Mouse (Mus musculus) layer of hippocampus, adult 9-10 months (tissue): ENCODE results near the gene Kdm1a.

ENCODE experiments used
- DNase-seq: peaks from one replicate; pipeline ENCODE4 v3.0.0; 2022; ENCODE audit warnings: low spot score

Gene Kdm1a

DNA sequence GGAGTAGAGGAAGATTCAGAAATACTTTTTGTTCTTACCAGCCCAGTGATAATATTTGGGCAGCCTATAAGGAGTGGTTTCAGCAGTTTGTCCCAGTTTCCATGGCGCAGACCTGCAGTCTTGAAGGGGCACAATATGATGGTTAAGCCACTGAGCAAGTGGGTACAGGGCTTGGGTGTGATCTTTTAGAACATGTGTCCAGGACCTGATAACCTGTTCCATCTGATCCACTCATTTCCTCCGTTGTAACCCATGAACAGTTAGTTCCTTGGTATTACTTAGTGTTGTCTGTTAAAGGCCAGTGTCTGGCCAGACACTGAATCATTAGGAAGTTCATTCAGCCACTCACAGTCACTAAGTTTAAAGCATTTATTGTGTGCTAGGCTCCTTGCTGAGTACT, 78.2 kb downstream of the Kdm1a start:
- no peak for DNase-seq

DNA sequence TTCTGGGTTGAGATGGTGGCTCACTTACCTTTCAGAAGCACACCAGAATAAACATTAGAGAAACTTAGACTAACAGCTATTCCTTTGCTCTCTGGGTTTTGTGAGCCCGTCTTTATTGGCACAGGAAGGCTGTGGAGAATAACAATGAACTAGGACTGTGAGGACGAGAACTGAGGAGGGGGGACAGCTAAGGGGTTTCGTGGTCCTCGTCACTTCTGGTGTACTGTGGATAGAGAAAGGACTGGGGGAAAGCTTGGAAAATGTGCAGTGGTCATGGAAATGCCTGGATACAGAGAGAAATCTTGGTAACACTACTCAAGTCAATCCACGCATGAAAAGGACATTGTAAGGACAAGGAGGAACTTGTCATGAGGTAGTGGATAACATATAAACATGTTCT, 80.6 kb downstream of the Kdm1a start:
- DNase-seq, result no peak

DNA sequence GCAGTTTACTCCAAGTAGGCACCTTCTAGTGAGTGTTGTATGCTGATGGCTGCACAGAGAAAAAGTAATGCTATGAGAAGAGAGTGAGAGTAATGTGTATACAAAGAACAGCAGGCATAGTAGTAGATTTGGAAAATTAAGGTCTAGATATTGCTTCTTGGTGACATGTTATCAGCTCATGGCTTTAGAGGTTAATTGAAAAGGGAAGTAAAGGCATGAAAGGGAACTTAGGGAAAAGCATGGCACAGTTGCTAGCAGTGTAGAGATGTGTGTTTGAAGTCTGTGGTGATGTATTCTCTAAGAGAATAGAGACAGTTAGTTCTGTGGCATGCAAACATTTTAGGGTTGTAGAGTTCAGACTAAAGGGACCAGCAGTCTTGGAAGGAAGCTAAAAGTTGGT, 82.7 kb downstream of the Kdm1a start:
- no peak for DNase-seq

DNA sequence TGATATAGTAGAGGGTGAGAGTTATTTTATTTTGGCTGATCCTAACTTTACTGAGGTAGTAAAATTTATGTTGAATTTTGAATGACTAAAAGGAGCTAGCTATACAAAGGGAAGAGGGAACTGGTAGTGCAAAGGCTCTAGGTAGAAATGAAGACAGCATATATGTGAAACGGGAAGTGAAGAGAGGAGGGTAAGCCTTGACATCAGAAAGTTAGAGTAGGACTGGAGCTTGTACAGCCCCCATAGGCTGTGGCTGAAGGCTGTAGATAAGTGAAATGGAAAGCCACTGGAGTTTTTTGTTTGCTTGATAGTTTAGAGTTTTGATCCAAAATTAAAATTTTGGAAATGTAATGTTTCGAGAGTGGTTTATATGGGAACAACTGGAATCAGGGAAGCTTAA, 83.9 kb downstream of the Kdm1a start:
- no peak for DNase-seq

DNA sequence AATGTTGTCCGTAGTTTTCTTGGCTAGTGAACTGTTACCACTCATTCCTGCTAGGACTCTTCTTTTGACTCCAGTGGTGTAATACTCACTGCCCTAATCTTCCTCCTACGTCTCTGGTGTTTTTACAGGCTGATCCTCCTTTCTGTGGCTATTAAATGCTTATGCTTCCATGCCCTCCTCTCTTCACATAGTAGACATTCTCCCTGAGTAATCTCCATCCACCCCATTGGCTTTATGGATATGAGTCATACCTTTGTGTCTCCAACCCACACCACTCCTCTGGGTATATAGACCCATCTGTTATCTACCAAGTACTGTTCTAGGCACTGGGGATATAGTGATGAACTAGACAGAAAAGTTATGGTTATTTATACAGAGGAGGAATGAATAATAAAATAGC, 84.4 kb downstream of the Kdm1a start:
- DNase-seq, result no peak

DNA sequence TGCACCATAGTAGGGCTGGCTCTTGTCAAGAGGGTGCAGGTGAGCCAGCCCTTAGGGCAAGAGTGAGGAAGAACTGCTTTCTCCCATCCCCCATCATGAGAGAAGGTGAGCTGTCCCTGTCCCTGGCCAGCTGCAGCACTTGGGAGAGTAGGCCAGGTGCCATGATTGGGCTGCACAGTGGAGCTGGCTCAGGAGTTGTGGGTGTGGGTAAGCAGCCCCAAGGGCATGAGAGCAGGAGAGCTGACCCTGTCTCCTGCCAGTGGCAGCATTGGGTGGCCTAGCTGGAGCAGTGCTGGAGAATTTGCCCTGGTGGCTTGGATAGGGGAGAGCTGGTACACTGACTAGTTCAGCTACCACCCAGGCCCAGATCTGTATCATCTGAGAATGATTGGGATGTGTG, 89.6 kb downstream of the Kdm1a start:
- no peak for DNase-seq

DNA sequence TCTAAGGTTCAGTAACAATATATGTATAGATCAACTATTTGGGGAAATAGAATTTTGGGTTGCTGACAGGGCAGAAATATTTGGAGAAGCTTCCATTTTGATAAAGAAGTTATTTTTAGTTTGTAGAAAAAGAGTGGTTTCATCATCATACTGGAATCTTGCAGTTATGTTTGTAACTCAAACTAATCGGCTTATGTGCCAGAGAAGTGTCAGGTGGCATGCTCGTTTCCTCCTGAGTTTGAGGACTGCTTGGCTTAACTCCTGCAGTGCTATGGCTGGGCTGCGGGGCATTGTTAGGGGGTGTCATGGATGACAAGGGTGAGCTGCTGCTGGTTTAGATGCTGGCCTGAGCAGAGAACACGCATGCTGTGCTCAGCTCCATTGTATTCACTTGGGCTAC, 90.8 kb downstream of the Kdm1a start:
- no peak for DNase-seq

DNA sequence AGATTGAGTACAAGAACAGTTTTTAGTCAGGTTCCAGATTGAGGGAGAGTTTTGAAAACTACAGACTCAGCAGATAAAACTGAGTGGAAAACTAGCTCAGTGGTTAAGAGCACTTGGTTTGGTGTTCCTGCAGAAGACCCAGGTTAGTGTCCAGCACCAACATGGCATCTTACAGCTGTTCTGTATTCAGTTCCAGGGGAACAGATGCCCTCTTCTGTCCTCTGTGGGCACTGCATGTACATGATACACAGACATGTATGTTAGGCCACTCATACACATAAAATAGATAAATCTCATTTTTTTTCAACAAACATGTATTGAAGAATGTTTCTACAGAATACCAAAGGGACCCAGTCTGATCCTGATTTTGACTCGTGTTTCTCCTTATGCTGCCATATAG, 92.7 kb downstream of the Kdm1a start:
- no peak for DNase-seq

DNA sequence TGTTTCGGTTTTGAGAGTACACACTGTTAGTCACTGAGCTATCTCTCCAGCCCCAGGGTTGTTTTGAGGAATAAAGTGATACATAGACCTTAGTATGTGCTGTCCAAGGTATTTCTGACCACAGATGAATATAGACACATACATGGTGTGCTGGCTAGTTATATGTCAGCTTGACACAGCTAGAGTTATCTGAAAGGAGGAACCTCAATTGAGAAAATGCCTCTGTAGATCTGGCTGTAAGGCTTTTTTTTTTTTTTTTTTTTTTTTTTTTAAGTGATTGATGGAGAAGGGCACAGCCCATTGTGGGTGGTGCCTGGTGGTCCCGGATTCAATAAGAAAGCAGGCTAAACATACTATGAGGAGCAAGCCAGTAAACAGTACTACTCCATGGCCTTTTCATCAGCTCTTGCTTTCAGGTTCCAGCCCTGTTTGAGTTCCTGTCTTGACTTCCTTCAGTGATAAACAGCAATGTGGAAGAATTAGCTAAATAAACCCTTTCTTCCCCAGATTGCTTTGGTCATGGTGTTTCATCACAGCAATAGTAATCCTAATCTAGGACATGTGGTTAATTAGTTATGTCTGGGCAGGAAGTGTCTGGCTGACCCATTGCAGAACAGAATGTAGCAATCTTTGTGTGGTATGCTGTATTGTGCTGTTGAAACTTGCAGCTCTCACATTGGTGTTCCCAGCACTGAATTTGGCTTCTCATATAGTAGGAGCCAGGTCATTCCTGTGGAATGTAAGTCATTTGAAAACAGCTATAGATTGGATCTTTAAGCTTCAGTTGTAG, 96.9 kb downstream of the Kdm1a start:
- no peak for DNase-seq
